Mouse (Mus musculus): Measurements from ENCODE around the gene Nde1.

DNA sequence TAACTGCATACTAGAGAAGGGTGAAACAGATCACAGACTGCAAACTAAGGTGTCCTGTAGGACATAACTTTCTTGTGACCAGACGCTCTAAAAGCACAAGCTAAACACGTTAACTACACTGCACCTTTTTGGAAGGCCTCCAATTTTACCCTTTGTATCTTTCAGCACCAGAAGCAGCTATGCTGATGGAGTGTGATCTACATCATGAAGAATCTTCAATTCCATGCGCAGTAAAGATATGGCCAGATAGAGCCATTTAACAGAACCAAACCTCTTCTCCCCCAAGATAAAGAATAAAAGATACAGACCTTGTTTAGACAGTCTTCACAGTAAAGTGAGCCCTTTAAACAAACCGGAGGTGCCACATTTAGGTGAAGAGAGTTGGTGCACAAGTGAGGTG, 11.4 kb upstream of the Nde1 start:
- TF ChIP-seq ZC3H11A (IDR thresholded peaks at IDR 0.05; ENCODE audit: borderline replicate concordance, low read depth, low read length) (no peak), MAFK (IDR thresholded peaks at IDR 0.05; ENCODE audit: insufficient read depth, low read depth, low read length) (no peak)

Measured in ES-E14 (cell line).